Mouse (Mus musculus) heart, adult 2 months (tissue): Measurements from ENCODE around the gene Kiz.

Experiments used
- CTCF ChIP-seq: fragments of 200-600 bp; IDR thresholded peaks from 2 replicates; pipeline ENCODE4 v1.8.1; 2022; ENCODE audit warnings: antibody characterized with exemption, mild to moderate bottlenecking, moderate library complexity
- EP300 ChIP-seq: fragments of 200-500 bp; IDR thresholded peaks from 2 replicates; pipeline ENCODE4 v1.6.1; 2011; ENCODE audit warnings: low read depth, low read length, control low read depth; ENCODE audit not compliant: insufficient read depth
- POLR2A ChIP-seq: fragments of 200-500 bp; IDR thresholded peaks from 2 replicates; pipeline ENCODE4 v1.6.1; 2011; ENCODE audit warnings: mild to moderate bottlenecking, low read depth, low read length, control low read depth; ENCODE audit not compliant: insufficient read depth

DNA sequence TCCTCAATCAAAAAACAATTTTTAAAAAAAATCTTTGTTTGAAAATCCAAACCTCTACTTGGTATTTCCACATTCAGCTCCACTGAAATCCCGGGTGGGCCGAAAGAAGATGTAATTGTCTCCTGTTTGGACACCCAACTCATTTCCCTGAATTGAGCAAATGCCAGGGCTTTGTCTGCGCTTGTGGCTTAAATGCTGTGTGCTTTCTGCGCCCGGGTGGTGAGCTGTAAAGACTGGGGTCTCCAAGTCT lies 21.7 kb upstream of the Kiz start:
- TF ChIP-seq CTCF = no peak
- TF ChIP-seq POLR2A = no peak
- TF ChIP-seq EP300 = no peak
